Mouse (Mus musculus) regulatory T cell (primary cell): ENCODE measurements around the gene Serpine2.

ENCODE experiments used
- in situ Hi-C: fragments of 300-600 bp; cut with MboI, MseI; formaldehyde crosslinking; loops from one replicate; pipeline ENCODE4 v1.15.1; 2025; ENCODE audit warnings: high pct_unique_total_duplicates

The Serpine2 gene

DNA sequence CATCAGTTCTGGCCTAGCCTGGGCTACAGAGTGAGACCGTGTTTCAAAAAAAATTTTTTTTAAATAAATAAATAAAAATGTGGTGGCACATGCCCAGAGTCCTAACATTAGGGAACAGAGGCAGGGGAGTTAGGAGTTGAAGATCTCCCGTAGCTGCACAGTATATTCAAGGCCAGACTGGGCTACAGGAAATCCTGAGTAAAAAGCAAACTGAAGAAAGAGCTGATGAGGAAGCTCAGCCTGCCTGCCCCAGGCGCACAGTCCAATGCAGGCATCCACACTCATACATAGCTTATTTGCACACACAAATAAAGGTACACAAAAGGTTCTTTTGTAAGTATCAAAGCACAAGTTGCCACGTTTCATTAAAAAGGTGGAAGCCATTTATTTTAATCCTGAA lies 103.4 kb downstream of the Serpine2 start:
- in situ Hi-C loops: loop anchor here (25.0 kb wide), 1 partner anchor 1220 kb away; no protein-coding TSS in a partner anchor

- in situ Hi-C loops: loop anchor here (25.0 kb wide), 1 partner anchor 1220 kb away; no protein-coding TSS in a partner anchor
These were observed 103.8 kb downstream of the Serpine2 start for GRCm38 (mm10) chr1:79757161-79757560.

DNA sequence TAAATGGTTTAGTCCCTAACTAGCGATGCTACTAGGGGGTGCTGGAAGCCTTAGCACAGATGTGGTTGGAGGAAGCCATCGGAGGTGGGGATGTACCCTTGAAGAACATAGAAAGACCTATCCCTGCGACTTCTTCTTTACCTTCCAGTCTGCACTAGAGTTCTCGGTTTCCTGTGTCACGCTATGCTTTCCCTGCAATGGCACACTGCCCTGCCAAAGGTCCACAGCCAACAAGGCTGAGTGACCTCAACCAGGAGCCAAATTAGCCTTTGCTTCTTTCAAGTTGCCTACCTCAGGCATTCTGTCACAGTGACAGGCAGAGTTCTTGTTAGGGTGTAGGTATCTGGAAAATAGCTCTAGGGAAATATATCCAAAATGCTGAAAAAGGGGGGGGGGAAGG lies 104.6 kb downstream of the Serpine2 start:
- in situ Hi-C loops: loop anchor here (25.0 kb wide), 1 partner anchor 1219 kb away; no protein-coding TSS in a partner anchor

GRCm38 (mm10) chr1:79755376-79755775 lies 105.6 kb downstream of the Serpine2 start:
- in situ Hi-C loops: loop anchor here (25.0 kb wide), 1 partner anchor 1218 kb away; no protein-coding TSS in a partner anchor

- in situ Hi-C loops: loop anchor here (25.0 kb wide), 1 partner anchor 1218 kb away; no protein-coding TSS in a partner anchor
These were observed 106.0 kb downstream of the Serpine2 start for GRCm38 (mm10) chr1:79754936-79755335.

- in situ Hi-C loops: loop anchor here (25.0 kb wide), 1 partner anchor 1216 kb away; no protein-coding TSS in a partner anchor
These were observed 107.5 kb downstream of the Serpine2 start for GRCm38 (mm10) chr1:79753456-79753855.

DNA sequence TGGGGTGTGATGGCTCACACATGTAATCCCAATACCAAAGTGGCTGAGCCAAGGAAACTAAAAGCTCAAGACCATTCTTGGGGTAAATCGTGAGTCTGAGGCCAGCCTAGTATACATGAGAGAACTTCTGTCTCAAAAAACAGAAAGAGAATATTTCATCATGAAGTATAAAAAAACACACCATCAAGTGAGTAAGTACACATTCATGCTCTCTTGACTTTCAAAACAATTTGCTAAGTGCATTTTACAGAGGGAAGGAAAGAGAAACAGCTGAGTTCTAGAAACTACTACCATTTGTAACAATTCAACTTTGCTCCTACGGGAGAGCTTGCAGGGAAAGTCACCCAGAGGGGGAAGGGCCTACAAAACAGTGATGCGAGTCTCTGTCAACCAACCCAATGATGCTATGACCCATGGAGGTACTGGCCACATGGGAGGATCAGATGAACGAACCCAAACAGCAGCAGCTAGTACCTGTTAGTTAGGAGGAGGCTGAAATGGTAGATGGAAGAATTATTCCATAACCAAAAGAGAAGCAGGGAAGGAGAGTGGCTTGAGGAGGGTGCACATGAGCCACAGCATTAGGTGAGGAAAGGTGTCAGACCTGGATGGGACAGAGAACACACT lies 108.2 kb downstream of the Serpine2 start:
- in situ Hi-C loops: loop anchor here (25.0 kb wide), 1 partner anchor 1216 kb away; no protein-coding TSS in a partner anchor

- in situ Hi-C loops: loop anchor here (25.0 kb wide), 1 partner anchor 1215 kb away; no protein-coding TSS in a partner anchor
These were observed 108.8 kb downstream of the Serpine2 start for GRCm38 (mm10) chr1:79752015-79752695.

- in situ Hi-C loops: loop anchor here (25.0 kb wide), 1 partner anchor 1214 kb away; no protein-coding TSS in a partner anchor
These were observed 109.8 kb downstream of the Serpine2 start for GRCm38 (mm10) chr1:79751186-79751585.

DNA sequence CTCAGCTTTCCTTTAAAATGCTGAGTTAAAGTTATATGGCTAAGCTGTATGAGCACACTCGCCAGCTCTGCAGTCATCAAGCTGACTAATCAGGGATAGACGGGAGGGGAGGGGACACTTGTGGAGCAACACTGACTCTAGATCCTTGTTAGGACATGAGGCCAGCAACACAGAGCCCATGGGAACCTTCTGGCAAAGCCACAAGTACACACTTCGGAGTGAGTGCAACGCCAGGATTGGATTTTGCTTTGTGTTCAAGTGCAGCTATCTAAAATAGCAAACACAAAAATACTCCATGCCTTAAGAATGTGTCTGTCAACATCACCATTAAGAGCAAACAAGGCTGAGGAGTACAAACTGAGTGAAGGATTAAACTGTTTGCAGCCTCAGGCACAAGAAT lies 114.9 kb downstream of the Serpine2 start:
- in situ Hi-C loops: no loop called here
